Mouse (Mus musculus) regulatory T cell (primary cell): ENCODE data around the gene Spg20.

Experiments used
- in situ Hi-C: fragments of 300-600 bp; cut with MboI, MseI; formaldehyde crosslinking; loops from one replicate; pipeline ENCODE4 v1.15.1; 2025; ENCODE audit warnings: high pct_unique_total_duplicates

The Spg20 gene

DNA sequence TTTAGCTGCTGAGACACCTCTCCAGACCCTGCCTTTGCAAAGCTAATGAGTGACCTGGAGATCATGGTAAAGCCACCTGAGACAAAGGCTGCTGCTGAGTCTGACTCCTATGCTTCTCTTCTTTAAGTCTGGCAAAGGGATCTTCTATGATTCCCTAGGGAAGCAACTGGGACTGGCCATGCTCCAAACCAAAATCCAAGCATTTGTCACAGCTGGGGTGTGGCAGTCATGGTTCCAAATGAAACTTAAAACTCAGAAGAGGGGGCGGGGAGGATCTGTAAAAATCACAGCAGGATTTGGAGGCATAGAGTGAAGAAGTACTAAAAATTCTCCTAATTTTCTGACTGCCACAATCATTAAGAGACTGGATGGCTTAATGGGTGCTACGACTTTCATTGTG lies 14.7 kb upstream of the Spg20 start:
- in situ Hi-C loops = no loop called here

DNA sequence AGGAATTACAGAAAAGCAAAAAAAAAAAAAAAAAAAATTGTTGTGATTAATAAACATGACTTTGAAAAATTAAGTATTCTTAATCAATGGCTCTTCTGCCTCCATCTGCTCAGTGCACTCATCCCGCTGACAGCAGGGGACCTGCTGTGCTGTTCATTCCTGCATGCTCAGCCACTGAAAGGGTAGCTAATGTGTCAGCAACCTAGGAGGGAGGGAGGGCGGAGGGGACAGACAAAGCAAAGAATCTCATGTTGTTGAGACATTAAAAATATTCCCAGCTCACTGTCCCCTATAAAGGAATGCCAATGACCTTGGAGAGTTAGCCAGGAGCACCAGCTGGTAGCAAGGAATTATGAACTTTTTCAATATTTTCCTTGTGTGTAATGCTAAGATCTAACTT lies 13.9 kb upstream of the Spg20 start:
- in situ Hi-C loops = no loop called here

DNA sequence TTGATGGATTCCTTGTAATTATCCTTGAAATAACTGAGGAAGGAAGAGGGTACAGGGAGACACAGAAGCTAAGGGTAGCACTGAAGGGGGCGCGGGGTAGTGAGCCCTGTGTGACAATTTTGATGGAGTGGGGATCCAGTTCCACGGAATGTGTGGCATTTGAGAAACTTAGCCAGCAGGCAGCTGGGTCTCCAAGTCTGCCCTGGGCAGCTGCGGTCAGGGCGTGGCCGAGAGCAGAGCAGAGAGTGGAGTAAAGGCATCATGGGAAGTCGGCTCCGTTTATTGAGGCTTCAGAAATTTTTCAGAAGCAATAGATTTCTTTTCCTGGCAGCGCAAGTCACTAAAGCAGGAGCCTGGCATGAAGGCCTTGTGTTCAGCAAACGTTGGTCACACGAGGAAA lies 12.9 kb upstream of the Spg20 start:
- in situ Hi-C loops = no loop called here

DNA sequence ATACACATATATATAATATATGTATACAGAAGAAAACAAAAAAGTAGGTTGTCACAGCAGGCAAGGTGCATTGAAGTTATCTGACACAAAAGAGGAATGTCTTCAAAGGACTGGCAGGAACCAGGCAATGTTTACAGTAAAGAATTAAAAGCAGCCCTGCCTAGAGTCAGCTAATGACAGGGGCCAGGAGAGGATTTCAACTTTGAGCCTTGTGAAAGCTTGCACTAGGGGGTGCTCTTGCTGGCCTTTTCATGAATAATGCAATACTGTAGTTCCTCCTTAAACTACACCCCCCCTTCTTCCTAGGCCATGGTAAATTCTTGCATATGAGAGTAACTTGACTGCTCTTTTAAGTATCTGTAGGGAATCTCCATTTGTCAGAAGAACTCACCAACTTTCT lies 10.8 kb upstream of the Spg20 start:
- in situ Hi-C loops = no loop called here

DNA sequence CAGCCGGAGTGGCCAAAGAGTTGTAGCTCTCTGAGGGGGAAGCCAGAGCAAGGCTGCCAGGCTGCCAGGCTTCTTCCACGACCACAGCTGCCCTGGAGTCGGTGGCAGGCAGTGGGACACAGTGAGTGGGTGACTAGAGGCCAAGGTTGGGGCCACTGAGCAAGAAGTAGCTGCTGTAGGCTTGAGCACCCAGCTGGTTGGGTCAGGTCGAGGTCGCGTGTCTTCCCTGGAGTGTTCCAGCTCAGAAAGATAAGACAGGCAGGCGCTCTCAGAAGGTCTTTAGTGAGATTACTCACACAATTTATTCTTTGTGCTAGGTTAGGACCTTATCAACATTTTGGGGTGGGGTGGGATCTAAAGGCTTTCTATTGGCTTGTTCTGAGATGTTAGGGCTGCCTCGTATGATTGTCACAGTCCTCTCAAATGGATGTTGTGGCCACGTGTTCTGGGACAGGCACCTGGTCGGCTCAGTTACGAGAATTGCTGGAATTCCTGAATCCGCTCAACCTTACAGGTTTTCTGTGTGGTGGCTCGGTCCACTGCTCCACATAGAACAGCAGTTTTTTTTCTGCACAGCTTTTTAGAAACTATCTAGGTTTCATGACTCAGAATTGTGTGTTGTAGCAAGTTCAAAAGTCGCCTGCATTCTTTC lies 6.4 kb upstream of the Spg20 start:
- in situ Hi-C loops = no loop called here

DNA sequence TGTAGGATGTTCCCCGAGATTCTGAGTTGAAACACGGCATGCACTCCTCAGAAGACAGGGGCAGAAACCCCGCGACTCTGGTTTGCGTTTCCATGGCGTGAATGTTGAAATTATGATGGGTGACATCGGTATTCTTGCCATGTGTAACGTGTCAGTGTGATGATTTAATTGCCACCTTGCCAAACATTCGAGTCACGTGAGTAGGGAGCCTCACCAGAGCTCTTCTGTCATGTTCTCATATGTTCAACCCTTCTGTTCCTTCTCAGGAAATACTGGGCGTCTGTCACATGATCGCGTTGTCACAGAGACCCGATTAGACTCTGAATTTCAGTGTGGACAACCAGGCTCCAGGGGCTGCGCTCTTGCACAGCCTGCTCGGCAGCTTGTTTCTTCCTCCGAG lies 5.9 kb upstream of the Spg20 start:
- in situ Hi-C loops = no loop called here

GRCm38 (mm10) chr3:55109097-55109496 lies 2.8 kb upstream of the Spg20 start:
- in situ Hi-C loops = no loop called here

DNA sequence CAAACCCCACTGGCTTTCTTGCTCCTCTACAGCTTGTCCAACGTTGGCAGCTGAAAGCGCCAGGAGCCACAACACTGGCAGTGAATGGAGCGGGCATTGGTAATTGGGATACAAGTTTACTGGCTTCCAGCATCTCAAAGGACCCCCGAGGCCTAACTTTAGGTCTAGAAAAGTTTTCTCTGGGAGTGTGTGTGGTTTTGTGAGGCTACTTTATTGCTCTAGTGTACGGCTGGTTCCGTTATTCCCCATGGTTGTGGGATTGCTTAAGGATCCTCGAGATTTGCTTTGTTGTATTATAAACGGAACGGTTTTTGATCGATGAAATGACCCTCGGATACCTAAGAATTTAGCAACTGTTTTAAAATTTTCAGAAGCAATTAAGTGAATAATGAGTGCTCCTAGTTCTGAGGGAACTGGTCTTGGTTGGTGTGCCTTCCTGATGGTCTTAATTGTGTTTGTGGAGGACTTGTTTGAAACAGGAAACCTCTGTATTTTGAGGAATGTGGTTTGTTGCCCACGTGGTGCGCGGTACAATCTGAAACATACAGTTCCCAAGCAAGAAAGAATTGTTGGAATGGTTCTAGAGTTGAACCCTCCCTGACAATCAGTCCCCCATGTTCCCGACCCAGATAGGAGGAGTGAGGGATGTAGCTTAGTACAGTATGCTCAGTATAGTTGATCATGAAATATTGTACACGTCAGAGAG lies 955 bp downstream of the Spg20 start:
- in situ Hi-C loops = no loop called here

DNA sequence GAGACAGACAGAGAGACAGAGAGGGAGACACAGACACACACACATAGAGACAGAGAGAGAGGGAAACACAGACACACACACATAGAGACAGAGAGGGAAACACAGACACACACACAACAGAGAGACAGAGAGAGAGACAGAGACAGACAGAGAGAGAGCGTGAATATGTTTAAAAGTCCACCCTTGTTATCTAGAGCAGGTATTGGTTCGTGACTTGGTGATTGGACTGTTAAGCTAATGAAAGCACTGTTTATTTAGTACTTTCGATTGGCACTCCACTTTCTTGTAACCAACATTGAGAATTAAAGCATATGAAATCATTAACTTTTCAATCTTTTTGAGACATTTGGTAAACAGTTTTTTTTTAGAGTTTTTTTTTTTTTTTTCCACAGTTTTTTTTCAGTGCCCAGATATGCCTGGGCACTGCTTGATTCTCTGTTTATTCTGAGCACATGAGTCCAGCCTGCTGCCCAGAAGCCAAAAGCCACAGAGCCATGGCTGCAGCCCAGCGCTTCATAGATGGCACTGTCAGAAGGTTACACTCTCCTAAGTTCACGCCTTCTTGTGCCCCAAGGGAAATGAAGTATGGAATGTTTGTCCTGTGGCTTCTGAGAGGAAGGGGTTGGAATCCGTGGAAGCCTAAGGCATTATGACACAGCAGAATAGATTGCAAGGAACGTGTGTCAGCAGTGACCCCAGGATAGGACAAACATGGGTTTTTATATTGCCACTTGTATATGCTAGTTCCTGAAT lies 2.6 kb downstream of the Spg20 start:
- in situ Hi-C loops = no loop called here

GRCm38 (mm10) chr3:55115071-55115470 lies 3.2 kb downstream of the Spg20 start:
- in situ Hi-C loops = no loop called here

- in situ Hi-C loops = no loop called here
Measured at GRCm38 (mm10) chr3:55115989-55116388, 4.1 kb downstream of the Spg20 start.

- in situ Hi-C loops = no loop called here
Measured at GRCm38 (mm10) chr3:55119275-55119898, 7.5 kb downstream of the Spg20 start.

DNA sequence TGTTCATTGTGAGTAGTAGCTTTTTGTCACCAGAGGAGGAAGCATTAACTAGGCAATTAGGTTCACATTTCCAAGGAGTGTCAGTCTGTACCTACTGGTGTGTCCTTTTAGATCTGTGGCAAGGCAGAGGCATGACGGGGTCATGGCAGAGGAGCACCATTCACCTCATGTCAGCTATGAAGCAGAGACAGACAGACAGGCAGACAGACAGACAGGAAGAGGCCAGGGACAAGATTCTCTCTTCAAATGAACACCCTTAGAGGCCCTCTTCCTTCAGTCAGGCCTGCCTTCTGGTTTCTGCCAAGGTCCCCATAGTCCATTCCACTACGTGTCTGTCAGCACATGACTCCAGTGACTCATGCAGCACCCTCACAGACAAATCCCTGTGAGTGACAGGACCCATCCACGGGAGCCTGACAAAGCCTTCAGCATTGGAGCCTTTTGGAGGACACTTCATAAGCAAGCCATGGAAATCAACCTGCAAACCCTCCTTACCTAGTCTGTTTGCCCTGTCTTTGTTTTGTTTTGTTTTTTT lies 10.5 kb downstream of the Spg20 start:
- in situ Hi-C loops = no loop called here

DNA sequence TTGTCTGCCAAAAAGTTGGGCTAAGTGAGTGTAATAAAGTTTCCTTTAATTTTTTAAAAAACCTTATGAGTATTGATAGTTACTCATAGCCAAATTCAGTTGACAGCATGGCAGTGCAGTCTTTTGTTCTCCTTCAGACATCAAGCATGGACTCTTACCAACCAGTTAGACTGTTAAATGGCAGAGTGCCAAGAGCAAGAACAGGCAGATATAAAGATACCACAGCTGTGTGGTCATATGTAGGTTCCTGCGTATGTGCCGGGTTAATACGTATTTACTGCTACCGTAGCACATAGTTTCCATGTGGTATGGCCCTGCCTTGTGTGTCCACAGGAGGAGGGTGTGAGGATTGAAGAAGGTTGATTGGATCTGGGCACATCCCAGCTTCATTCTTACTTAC lies 11.2 kb downstream of the Spg20 start:
- in situ Hi-C loops = no loop called here

- in situ Hi-C loops = no loop called here
Measured at GRCm38 (mm10) chr3:55129181-55129692, 17.3 kb downstream of the Spg20 start.

- in situ Hi-C loops = no loop called here
Measured at GRCm38 (mm10) chr3:55131576-55132233, 19.8 kb downstream of the Spg20 start.

- in situ Hi-C loops = no loop called here
Measured at GRCm38 (mm10) chr3:55137039-55137438, 25.1 kb downstream of the Spg20 start, which contains the start of gene Ccdc169. TSS of gene Ccdc169 (plus strand) at chr3:55137339.

- in situ Hi-C loops = no loop called here
Measured at GRCm38 (mm10) chr3:55139837-55140236, 27.9 kb downstream of the Spg20 start.

- in situ Hi-C loops = no loop called here
Measured at GRCm38 (mm10) chr3:55141401-55141800, 29.5 kb downstream of the Spg20 start.

GRCm38 (mm10) chr3:55144916-55145315 lies 33.0 kb downstream of the Spg20 start:
- in situ Hi-C loops = no loop called here

DNA sequence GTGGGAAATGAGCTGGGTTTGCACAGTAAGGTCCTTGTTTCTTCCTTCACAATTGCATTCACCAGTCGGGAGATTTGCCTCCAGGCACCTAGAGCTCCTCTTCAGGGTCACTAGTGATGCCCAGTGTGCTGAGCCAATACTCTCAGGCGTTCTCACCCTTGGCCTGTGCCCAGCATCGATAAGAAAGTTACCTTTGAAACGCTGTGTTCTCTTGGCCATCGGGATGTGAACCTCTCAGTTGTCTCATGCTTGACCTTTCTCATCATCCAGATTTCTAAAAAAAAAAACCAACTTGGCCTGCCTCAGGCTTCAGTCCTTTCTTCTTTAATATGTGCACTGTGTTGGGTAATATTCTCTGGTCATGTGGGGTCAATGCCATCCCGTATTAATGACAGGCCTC lies 34.5 kb downstream of the Spg20 start:
- in situ Hi-C loops = no loop called here
